Mouse (Mus musculus): ENCODE measurements around the gene Prrg4. TPM values are rescaled to one million over a fixed set of nuclear protein-coding genes. Genes with fewer than 3 reads are reported as not detected.

Gene Prrg4
- polyA plus RNA-seq, 1 experiment from 2014 or later = 0.67 TPM

DNA sequence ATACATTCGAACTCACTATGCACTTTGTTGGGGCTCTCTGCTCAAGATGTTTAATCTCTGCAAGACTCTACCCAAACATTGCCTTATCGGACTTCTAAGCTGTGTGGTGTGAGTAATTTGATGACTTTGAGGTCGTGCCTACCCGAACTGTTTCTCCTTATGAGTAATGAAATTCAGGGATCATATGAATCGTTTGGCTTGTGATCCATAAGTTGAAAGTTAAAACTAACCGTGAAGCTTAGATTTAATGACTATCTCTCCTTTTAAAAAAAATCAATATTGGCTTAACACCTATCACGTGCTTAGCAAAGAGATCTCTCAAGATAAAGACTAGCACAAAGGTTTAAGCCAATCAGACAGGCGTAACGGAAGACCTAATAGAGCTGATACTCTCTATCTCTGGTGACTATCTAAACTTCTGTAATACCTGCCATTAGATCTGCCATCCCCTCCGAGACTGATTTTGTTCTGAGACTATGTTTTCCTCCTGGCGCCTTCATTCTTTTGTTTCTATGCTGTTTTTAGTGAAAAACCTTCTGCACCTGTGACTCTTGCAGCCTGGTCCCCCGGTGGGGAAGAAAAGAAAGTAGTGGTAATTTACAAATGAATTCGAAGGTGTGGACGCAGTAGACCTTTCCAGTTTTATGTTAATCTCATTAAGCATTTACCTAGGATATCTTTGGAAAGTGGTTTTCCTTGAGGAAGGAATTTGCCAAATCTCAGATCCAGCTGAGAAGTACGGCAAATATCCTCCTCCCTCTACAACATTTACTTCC is 31.9 kb downstream of the Prrg4 start:
- H3K36me3 ChIP-seq = no peaks in the 10 kb centered on the region
- no peaks in the 10 kb centered on the region for H3K27me3 ChIP-seq (ENCODE audit: insufficient read depth, poor library complexity, severe bottlenecking)
- DNase-seq (ENCODE audit: low spot score) = no peak
- H3K9me3 ChIP-seq = no peaks in the 10 kb centered on the region
- H3K4me1 ChIP-seq = peaks cover 12% of the 10 kb centered on the region
- H3K4me3 ChIP-seq = peak overlapping the region; percentile 99
- 1% methylated on average over 15 of the region's 15 CpGs for WGBS
- peak overlapping the region; percentile 100 for H3K27ac ChIP-seq

DNA sequence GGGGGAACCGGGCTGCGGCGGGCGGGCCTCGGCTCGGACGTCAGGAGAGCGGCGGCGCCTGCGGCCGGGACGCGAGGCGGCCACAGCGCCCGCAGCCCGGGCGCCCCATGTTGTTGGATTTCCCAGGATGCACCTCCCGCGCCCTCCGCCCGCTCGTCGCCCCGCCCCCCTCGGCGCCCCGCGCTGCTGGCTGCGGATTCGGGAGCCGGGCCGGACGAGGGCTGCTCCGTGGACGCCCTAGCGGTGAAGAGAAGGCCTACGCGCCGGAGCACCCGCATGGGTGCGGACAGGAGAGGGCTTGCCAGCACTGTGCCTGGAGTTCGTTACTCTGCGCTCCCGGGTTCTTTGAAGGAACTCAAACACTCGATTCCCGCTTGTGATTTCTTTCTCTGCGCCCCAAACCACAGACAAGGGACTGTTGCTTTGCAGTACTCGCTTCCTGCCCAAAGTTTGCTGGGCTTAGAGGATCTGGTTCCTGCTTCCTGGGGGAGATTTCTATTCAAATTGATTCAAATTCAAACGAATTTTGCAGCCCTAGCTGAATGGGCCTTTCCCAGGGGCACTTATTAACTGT is 32.7 kb downstream of the Prrg4 start:
- H3K27me3 ChIP-seq (ENCODE audit: insufficient read depth, poor library complexity, severe bottlenecking) = no peaks in the 10 kb centered on the region
- peaks cover 12% of the 10 kb centered on the region for H3K4me1 ChIP-seq
- DNase-seq (ENCODE audit: low spot score) = peak; percentile 95
- 1% methylated on average over 30 of the region's 51 CpGs for WGBS
- no peaks in the 10 kb centered on the region for H3K9me3 ChIP-seq
- H3K36me3 ChIP-seq = no peaks in the 10 kb centered on the region
- H3K27ac ChIP-seq = peak overlapping the region; percentile 100
- peak overlapping the region; percentile 99 for H3K4me3 ChIP-seq

DNA sequence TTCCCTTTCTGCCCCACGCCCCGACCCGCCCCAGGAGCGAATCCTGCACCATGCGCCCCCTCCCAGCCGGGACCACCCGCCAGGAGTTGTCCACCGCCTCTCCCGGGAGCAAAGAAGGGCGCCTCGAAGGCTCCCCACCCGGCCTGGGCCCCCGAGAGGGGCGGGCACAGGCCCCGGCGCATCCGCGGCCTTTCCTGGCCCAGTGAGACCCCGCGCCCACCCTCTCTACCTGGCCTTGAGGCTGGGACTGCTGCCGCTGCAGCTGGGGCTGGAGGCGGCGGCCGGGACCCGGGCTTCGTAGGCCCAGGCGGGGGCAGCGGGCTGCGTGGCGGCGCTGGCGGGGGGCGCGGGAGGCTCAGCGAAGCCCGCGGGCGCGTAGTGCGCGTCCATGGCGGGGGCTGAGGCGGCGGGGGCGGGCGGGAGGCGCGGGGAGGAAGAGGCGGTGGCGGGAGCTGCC is 33.3 kb downstream of the Prrg4 start, which contains the start of gene Qser1:
Gene Qser1 (minus strand): TSS at position 390 of the 457 bp plus-strand sequence.
- no peak for DNase-seq (ENCODE audit: low spot score)
- Histone ChIP-seq H3K4me1 (peaks cover 12% of the 10 kb centered on the region), H3K27ac (peak within 1 kb of the TSS; percentile 100), H3K36me3 (no peaks in the 10 kb centered on the region), H3K4me3 (peak within 1 kb of the TSS; percentile 99), H3K27me3 (ENCODE audit: insufficient read depth, poor library complexity, severe bottlenecking) (no peaks in the 10 kb centered on the region), H3K9me3 (no peaks in the 10 kb centered on the region)
- WGBS = 0% methylated on average over 41 of the region's 50 CpGs

DNA sequence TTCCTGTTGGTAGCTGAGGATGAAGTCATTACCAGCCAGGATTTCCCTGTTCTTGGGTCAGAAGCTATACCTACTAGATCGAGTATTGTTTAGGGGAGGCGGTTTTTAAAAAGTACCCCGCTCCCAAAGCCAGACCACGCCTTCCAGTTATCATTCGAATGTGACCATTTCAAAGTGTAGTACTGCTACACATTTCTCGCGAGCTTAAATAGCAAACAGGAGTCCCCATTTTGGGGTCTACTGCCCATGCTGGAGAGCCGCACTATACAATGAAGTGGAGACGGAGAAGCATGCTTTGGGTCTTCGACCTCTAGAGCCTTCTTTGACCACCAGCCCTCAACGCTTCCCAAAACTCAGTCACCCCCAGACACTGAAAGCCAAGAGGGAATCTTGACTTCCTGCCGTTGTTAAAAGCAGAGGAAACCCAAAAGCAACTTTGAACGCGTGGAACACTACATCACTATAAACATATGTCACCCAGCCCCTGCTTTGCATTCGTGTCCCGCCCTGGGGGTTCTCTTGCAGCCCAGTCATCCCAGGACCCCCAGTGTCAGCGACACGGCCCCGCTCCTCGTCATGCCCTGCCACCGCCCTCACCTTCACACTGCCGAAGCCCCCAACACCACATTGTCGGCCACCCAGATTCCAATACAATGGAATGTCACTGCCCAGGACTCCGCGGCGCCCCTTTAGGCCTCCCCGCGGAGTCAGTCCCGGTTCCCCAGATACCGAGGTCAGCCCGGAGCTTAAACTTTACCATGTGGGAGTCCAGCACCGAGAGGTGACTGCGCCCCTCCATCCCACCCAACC is 33.9 kb downstream of the Prrg4 start:
- Histone ChIP-seq H3K4me1 (peaks cover 12% of the 10 kb centered on the region), H3K27me3 (ENCODE audit: insufficient read depth, poor library complexity, severe bottlenecking) (no peaks in the 10 kb centered on the region), H3K27ac (peak overlapping the region; percentile 100), H3K36me3 (no peaks in the 10 kb centered on the region), H3K9me3 (no peaks in the 10 kb centered on the region), H3K4me3 (peak overlapping the region; percentile 99)
- DNase-seq (ENCODE audit: low spot score) = peak; percentile 85
- WGBS = under 1% methylated on average over 33 of the region's 33 CpGs

DNA sequence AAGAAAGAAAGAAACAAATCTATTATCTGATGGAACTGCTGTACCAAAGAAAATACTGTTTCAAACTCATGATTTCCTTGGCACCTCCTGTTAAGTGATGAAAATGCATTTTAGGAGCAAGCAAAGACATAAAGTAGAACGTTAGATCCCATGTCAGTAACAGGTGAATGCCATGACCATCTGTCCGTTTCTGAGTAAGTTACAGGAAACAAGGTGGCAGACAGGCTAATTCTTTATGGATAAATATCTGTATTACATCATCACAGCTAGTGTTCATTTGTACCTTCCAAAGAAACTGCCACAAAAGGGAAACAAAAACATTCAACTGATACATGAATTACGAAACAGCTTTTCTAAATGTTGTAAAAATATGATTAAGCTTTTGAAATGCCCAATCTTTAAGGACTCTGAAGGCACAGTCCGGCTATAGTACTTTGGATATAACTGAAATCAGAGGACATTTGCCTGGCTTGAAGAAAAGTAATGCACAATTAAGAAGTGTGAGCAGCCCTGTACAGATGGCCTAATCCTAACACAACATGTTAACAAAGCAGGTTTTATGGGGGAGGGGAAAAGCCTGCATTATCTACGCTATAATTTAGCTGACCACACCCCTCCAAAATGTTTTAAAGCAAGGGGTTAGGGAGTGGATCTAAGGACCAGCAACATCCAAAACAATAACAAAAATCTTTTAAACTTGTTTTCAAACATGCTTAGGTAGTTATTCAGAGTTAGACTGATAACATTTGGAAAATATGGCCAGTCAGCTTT is 35.3 kb downstream of the Prrg4 start:
- Histone ChIP-seq H3K27ac (no peak overlapping the region), H3K27me3 (ENCODE audit: insufficient read depth, poor library complexity, severe bottlenecking) (no peaks in the 10 kb centered on the region), H3K9me3 (no peaks in the 10 kb centered on the region), H3K36me3 (no peaks in the 10 kb centered on the region), H3K4me1 (peaks cover 12% of the 10 kb centered on the region), H3K4me3 (no peak overlapping the region; the same call in 1 of the 2 replicates)
- WGBS = 73% methylated on average over 5 of the region's 5 CpGs
- DNase-seq (ENCODE audit: low spot score) = no peak

DNA sequence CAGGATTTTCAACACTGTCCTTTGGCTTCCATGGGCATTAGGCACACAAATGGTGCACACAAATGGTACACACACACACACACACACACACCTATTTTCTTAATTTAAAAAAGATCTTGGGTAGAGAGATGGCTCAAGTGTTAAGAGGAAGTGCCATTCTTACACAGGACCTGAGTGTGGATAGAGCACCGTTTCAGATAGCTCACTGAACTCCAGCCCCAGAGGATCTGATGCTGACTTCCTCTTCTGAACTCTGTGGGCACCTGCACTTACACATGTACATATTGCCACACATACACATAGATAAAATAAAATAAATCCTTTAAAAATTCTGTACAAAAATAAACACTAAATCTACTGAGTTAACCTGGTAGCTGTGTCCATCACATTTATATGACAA is 44.2 kb downstream of the Prrg4 start:
- Histone ChIP-seq H3K27ac (no peak overlapping the region), H3K27me3 (ENCODE audit: insufficient read depth, poor library complexity, severe bottlenecking) (no peaks in the 10 kb centered on the region), H3K4me3 (no peak overlapping the region), H3K9me3 (no peaks in the 10 kb centered on the region), H3K4me1 (no peaks in the 10 kb centered on the region), H3K36me3 (peaks cover 9% of the 10 kb centered on the region; the same call in 1 of the 2 replicates)
- no peak for DNase-seq (ENCODE audit: low spot score)
- 88% methylated on average over 1 of the region's 1 CpGs for WGBS

Other genes starting within 250 kb of the Prrg4 start
- 35.0 and 36.4 TPM in 2 replicates for gene Tcp11l1, start 137.7 kb downstream of the Prrg4 start, polyA plus RNA-seq (2016; fragmentation: Nextera tagmentation; extraction: Ambion mirVana)
- not detected in 2 replicates for gene Pin1rt1, start 133.5 kb downstream of the Prrg4 start, polyA plus RNA-seq (2016; fragmentation: Nextera tagmentation; extraction: Ambion mirVana)
- gene Depdc7, start 107.0 kb downstream of the Prrg4 start, polyA plus RNA-seq (2016; fragmentation: Nextera tagmentation; extraction: Ambion mirVana) = 3.8 and 5.5 TPM in 2 replicates
- 7.4 and 8.3 TPM in 2 replicates for gene Qser1, start 33.1 kb downstream of the Prrg4 start, polyA plus RNA-seq (2016; fragmentation: Nextera tagmentation; extraction: Ambion mirVana)
- gene Ccdc73, start 17.9 kb upstream of the Prrg4 start, polyA plus RNA-seq (2016; fragmentation: Nextera tagmentation; extraction: Ambion mirVana) = 4.0 and 4.6 TPM in 2 replicates
- gene Eif3m, start 167.2 kb upstream of the Prrg4 start, polyA plus RNA-seq (2016; fragmentation: Nextera tagmentation; extraction: Ambion mirVana) = 240 and 287 TPM in 2 replicates
- gene Gm11060, start 242.1 kb upstream of the Prrg4 start, polyA plus RNA-seq (2016; fragmentation: Nextera tagmentation; extraction: Ambion mirVana) = not detected in 2 replicates

Data from heart, embryonic 10.5 days (tissue).